Mouse (Mus musculus): ENCODE measurements around the gene Ccn1. TPM values are rescaled to one million over a fixed set of nuclear protein-coding genes. Genes with fewer than 3 reads are reported as not detected.

Gene Ccn1
- polyA plus RNA-seq, 1 experiment = 464 TPM

DNA sequence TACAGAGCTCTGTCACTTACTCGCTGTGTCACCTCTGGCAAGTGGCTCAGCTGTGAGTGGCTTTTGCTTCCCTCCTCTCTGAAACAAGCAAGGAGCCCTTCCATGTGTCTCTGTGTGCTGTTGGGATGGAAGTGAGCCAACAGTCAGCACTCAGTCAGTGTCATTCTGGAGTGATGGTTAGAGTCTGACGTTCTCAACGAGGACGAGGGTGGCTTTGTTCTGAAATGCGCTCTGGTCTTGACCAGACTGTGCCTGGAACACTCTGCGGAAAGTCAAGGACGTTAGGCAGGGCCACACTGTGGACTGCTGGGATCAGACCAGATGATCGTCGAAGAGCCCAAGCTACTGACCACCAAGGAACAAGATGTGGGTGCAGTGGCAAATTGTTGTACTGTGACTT, 24.2 kb downstream of the Ccn1 start:
- no peak overlapping the region for H3K4me3 ChIP-seq (ENCODE audit: insufficient read depth, low read length)
- no peaks in the 10 kb centered on the region; the same call in 1 of the 2 replicates for H3K4me1 ChIP-seq (ENCODE audit: control insufficient read depth, insufficient read depth, low read length)
- TF ChIP-seq POLR2A (IDR thresholded peaks at IDR 0.05; ENCODE audit: low read depth, low read length) (no peak), CTCF (IDR thresholded peaks at IDR 0.05; ENCODE audit: borderline replicate concordance, insufficient read depth, low read length) (no peak)
- H3K27ac ChIP-seq (ENCODE audit: insufficient read depth, low read length) = no peak overlapping the region

DNA sequence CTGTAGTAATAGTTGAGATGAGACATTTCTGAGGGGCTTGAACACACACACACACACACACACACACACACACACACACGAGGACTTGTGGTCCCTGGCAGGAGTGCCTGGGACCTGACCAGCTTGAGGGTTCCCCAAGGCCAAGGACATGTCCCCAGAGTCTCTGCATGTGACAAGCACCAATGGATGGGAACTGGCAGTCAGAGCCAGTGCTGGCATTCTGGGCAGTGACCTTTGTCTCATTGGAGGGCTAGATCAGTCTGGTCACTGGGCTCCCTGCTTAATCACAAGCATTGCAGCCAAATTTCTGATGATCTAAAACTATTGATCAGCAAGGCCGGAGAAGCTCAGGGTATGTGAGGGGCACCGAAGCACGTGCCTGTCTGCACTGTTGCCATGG, 25.0 kb downstream of the Ccn1 start:
- Histone ChIP-seq H3K4me3 (ENCODE audit: insufficient read depth, low read length) (no peak overlapping the region), H3K27ac (ENCODE audit: insufficient read depth, low read length) (no peak overlapping the region), H3K4me1 (ENCODE audit: control insufficient read depth, insufficient read depth, low read length) (no peaks in the 10 kb centered on the region; the same call in 1 of the 2 replicates)
- no peak for TF ChIP-seq POLR2A (IDR thresholded peaks at IDR 0.05; ENCODE audit: low read depth, low read length)
- TF ChIP-seq CTCF (IDR thresholded peaks at IDR 0.05; ENCODE audit: borderline replicate concordance, insufficient read depth, low read length) = no peak

DNA sequence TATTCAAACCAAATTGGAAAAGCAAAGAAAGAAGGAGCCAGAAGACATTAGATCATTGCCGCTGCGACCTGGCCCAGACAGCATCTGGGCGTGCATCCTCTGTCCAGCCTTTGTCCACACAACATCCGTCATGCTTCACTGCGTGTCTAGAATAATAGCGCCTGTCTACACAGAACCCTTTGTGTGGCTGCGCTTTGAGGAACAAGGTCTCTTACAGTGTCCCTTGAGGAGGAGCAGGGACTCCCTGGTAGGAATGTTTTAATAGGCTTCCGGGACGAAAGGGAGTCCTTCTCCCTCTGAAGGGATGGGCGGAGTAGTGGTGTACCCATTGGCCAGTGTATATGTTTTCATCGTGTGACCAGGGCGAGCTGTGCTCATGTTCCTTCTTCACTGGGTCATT, 26.7 kb downstream of the Ccn1 start:
- Histone ChIP-seq H3K27ac (ENCODE audit: insufficient read depth, low read length) (no peak overlapping the region), H3K4me1 (ENCODE audit: control insufficient read depth, insufficient read depth, low read length) (no peaks in the 10 kb centered on the region; the same call in 1 of the 2 replicates), H3K4me3 (ENCODE audit: insufficient read depth, low read length) (no peak overlapping the region)
- no peak for TF ChIP-seq CTCF (IDR thresholded peaks at IDR 0.05; ENCODE audit: borderline replicate concordance, insufficient read depth, low read length)
- no peak for TF ChIP-seq POLR2A (IDR thresholded peaks at IDR 0.05; ENCODE audit: low read depth, low read length)

DNA sequence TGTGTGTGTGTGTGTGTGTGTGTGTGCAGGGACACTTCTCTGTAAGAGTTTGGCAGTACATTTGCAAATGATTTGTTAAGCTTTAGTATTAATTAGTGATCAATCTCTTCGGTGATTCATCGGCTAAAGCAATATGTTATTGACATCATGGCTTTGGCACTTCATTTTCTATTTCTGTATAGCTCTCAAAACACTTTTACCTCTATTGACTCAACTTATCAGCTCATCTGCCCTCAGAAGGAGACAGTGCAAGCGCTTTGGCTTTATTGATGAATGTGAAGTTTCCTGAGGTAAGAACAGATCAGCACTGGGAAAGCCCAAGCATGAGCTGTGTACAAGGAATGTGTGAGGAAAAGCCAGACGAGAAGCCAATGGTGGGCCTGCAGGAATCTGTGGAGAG, 28.6 kb downstream of the Ccn1 start:
- Histone ChIP-seq H3K4me3 (ENCODE audit: insufficient read depth, low read length) (no peak overlapping the region), H3K4me1 (ENCODE audit: control insufficient read depth, insufficient read depth, low read length) (no peaks in the 10 kb centered on the region; the same call in 1 of the 2 replicates), H3K27ac (ENCODE audit: insufficient read depth, low read length) (no peak overlapping the region)
- TF ChIP-seq CTCF (IDR thresholded peaks at IDR 0.05; ENCODE audit: borderline replicate concordance, insufficient read depth, low read length) = no peak
- TF ChIP-seq POLR2A (IDR thresholded peaks at IDR 0.05; ENCODE audit: low read depth, low read length) = no peak

DNA sequence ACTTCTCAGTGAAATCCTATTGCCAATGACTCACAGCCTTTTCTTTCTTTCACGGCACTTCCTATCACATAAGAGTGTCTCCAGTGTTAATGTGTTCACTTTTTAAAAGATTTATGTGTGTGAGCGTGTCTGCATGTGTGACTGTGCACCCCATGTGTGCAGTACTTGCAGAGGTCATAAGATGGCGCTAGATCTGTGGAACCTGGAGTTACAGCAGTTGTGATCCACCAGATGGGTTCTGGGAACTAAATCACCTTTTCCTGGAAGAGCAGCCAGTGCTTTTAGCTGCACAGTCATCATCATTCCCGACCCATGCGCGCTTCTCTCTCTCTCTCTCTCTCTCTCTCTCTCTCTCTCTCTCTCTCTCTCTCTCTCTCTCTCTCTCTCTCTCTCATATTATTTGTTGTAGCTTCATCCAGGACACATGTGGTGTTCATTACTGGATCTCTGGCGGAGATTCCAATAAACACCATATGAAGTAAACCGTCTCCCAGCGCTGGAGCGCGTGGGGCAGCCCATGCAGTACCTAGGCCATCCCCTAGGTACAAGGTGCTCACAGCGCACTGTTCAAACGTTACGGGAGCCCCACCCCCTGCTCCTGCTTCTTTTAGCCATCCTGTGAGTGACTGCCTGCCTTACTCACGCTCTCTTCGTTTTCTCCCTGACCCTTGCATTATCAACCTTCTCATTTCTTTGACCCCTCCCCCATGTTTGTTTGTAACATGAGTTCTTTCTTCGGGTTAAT, 30.0 kb downstream of the Ccn1 start:
- no peak for TF ChIP-seq POLR2A (IDR thresholded peaks at IDR 0.05; ENCODE audit: low read depth, low read length)
- TF ChIP-seq CTCF (IDR thresholded peaks at IDR 0.05; ENCODE audit: borderline replicate concordance, insufficient read depth, low read length) = no peak
- H3K27ac ChIP-seq (ENCODE audit: insufficient read depth, low read length) = no peak overlapping the region

DNA sequence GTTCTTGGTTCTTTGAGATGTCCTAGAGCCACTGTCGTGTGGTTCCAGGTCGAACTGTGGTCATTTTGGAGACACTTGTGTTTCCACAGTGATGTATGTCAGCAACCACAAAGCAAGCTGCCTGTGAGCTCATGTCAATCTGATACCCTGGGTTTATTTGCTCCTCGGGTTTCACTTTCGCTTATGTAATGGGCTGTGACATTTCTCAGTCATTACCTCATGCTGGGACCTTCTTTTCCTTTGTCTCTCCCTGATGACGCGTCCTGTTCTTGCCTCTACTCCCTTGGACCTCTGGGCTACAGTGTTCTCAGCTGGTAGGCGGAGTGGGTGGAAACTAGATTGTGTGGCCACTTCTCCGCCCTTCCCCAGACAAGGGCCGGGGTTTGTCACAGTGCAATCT, 31.5 kb downstream of the Ccn1 start:
- H3K4me1 ChIP-seq (ENCODE audit: control insufficient read depth, insufficient read depth, low read length) = peaks cover 5% of the 10 kb centered on the region
- H3K27ac ChIP-seq (ENCODE audit: insufficient read depth, low read length) = no peak overlapping the region
- no peak overlapping the region for H3K4me3 ChIP-seq (ENCODE audit: insufficient read depth, low read length)
- TF ChIP-seq POLR2A (IDR thresholded peaks at IDR 0.05; ENCODE audit: low read depth, low read length) = no peak
- no peak for TF ChIP-seq CTCF (IDR thresholded peaks at IDR 0.05; ENCODE audit: borderline replicate concordance, insufficient read depth, low read length)

More for the DNA sequence above, 30.0 kb downstream of the Ccn1 start:
- no peaks in the 10 kb centered on the region; the same call in 1 of the 2 replicates for H3K4me1 ChIP-seq (ENCODE audit: control insufficient read depth, insufficient read depth, low read length)
- H3K4me3 ChIP-seq (ENCODE audit: insufficient read depth, low read length) = no peak overlapping the region

DNA sequence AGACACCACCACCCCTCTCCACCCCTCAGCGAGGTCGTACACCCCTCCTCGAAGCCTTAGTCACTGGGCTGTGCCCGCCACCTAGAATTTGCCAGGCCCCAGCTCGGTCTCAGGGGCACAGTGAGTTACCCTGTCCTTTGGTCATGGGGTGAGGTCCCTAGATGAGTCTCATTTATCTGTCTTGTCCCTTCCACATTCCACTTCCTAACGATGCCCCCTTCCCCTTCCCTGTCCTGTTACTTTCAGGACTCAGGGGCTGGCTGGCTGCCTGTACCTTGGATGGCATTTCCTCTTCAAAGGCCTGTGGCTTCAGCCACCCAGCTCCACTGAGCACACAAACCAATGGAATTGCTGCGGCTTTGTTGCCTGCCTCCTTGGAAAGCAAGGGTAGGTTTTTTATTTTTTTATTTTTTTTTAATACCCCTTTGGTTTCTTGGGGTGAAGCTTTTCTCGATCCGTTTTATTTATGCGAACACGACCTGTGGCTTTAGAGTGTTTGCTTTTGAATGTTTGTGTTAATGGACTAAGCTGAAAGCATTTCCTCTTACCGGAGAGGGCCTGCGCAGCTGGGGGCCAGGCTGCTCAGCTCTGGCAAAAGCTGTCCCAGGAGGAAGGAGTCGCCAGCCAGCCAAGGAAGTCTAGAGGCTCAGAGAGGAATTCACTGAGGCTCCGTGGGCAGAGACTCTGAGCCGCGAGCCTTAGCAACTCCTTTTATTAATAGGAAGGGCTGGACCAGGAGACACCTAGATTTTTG, 35.2 kb downstream of the Ccn1 start:
- Histone ChIP-seq H3K4me3 (ENCODE audit: insufficient read depth, low read length) (no peak overlapping the region), H3K27ac (ENCODE audit: insufficient read depth, low read length) (peak overlapping the region; percentile 85), H3K4me1 (ENCODE audit: control insufficient read depth, insufficient read depth, low read length) (peaks cover 5% of the 10 kb centered on the region)
- TF ChIP-seq CTCF (IDR thresholded peaks at IDR 0.05; ENCODE audit: borderline replicate concordance, insufficient read depth, low read length) (no peak), POLR2A (IDR thresholded peaks at IDR 0.05; ENCODE audit: low read depth, low read length) (0 out of 2 replicates have a peak, but pooled peaks have one; percentile 16)

DNA sequence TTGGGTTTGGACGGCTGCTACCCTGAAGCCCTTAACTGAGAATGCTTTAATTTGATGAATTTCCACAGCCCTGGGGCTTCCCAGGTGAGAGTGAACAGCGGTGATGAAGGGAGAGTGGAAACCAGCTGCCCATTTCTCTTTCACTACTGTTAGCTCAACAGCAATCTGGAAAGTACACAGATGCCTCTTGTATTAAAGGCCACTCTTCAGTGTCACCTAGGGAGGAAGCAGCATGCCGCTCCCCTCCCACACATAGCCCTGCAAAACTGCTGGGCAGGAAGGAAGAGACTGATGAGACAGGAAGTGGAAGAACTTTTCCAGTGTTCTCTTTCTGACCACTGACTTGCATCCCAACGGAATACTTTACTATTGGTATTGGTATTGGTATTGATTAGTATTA, 36.5 kb downstream of the Ccn1 start:
- TF ChIP-seq POLR2A (IDR thresholded peaks at IDR 0.05; ENCODE audit: low read depth, low read length) = no peak
- no peak for TF ChIP-seq CTCF (IDR thresholded peaks at IDR 0.05; ENCODE audit: borderline replicate concordance, insufficient read depth, low read length)
- H3K4me1 ChIP-seq (ENCODE audit: control insufficient read depth, insufficient read depth, low read length) = peaks cover 5% of the 10 kb centered on the region
- no peak overlapping the region for H3K27ac ChIP-seq (ENCODE audit: insufficient read depth, low read length)
- no peak overlapping the region for H3K4me3 ChIP-seq (ENCODE audit: insufficient read depth, low read length)

DNA sequence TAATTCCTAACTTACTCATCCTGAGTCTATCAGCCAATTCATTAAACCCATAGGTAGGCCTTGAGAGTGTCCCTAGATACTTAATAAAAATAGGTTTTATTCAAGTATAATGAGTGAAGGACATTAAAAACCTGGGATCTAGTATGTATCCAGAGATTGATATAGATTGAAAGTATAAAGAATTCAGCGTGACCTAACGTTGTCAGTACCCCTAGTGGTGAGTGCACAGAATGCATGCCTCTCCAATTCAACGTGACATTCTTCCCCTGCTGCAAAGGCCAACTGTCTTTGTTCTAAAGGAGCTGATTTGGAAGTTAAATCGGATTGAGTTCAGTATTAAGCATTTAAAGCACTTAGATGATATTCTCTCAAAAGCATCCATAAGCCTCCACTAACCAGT, 37.1 kb downstream of the Ccn1 start:
- Histone ChIP-seq H3K4me3 (ENCODE audit: insufficient read depth, low read length) (no peak overlapping the region), H3K27ac (ENCODE audit: insufficient read depth, low read length) (no peak overlapping the region), H3K4me1 (ENCODE audit: control insufficient read depth, insufficient read depth, low read length) (peaks cover 5% of the 10 kb centered on the region)
- TF ChIP-seq POLR2A (IDR thresholded peaks at IDR 0.05; ENCODE audit: low read depth, low read length) (no peak), CTCF (IDR thresholded peaks at IDR 0.05; ENCODE audit: borderline replicate concordance, insufficient read depth, low read length) (peak; percentile 47; the same call in 1 of the 2 replicates)

DNA sequence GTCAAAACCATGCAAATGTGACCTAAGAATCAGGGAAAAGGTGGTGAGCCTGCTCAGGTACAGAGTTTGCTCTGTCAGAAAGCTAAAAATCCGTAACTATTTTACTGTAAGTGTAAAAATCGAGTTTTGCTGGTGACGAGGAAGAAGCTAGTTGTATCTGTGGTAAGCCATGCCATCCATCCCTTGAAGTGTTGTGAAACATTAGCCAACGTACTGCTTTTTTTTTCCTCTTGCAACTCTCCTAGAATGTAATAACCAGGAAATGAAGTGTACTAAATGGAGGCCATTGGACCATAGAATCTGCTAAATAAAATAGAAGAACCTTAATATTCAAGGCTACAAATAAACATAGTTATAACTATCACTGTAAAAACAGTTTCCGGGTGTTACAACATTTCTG, 41.5 kb downstream of the Ccn1 start:
- Histone ChIP-seq H3K4me1 (ENCODE audit: control insufficient read depth, insufficient read depth, low read length) (no peaks in the 10 kb centered on the region), H3K4me3 (ENCODE audit: insufficient read depth, low read length) (no peak overlapping the region), H3K27ac (ENCODE audit: insufficient read depth, low read length) (no peak overlapping the region)
- TF ChIP-seq POLR2A (IDR thresholded peaks at IDR 0.05; ENCODE audit: low read depth, low read length) (no peak), CTCF (IDR thresholded peaks at IDR 0.05; ENCODE audit: borderline replicate concordance, insufficient read depth, low read length) (no peak)

Data from embryonic fibroblast, embryonic 13.5 days (primary cell).